In genomic region chr11:6680397-6680818, GRCm38 (mm10) we compare ENCODE assay signal across 8 mouse cellular contexts. TPM values are rescaled to one million over a fixed set of nuclear protein-coding genes. Genes with fewer than 3 reads are reported as not detected.
DNase-seq lines count a peak whose midpoint lies in the region; ATAC-seq and TF ChIP-seq lines count a peak whose summit lies in the region.

No protein-coding gene starts in this region.

- no peaks in the 10 kb centered on the region for H3K9me3 ChIP-seq in intestine, postnatal 0 days (ENCODE audit: control insufficient read depth)
- H3K9me3 ChIP-seq in stomach, embryonic 15.5 days, result no peaks in the 10 kb centered on the region

- no peaks in the 10 kb centered on the region for H3K79me2 ChIP-seq in heart, adult 2 months (replicated peaks; ENCODE audit: control insufficient read depth, insufficient read depth, low read length)

- intact Hi-C loops in heart, adult 2 months (cut with DNase I), result loop anchor here (2.0 kb wide), 1 partner anchor 14 kb away; no protein-coding TSS in a partner anchor
- intact Hi-C loops in left cerebral cortex, postnatal 14 days (cut with DNase I), result no loop called here

- 0 out of 2 replicates have a peak, but pooled peaks have one; percentile 30 for TF ChIP-seq EP300 in heart, adult 2 months (IDR thresholded peaks at IDR 0.05; ENCODE audit: insufficient read depth, low read depth, low read length)

- 0 out of 2 replicates have a peak, but pooled peaks have one; percentile 13 for ATAC-seq in intestine, postnatal 0 days
- ATAC-seq in stomach, embryonic 15.5 days (ENCODE audit: insufficient read depth, low FRiP score, low read depth), result peak; percentile 64; the same call in 1 of the 2 replicates
- ATAC-seq in inflammation-experienced regulatory T-cells, adult 6 months, result no peak

- H3K36me3 ChIP-seq in heart, adult 2 months (ENCODE audit: control insufficient read depth, insufficient read depth, low read length), result no peaks in the 10 kb centered on the region
- no peaks in the 10 kb centered on the region for H3K36me3 ChIP-seq in intestine, postnatal 0 days (ENCODE audit: control insufficient read depth, insufficient read depth)
- H3K36me3 ChIP-seq in stomach, embryonic 15.5 days, result no peaks in the 10 kb centered on the region

- peak overlapping the region; percentile 59 for H3K9ac ChIP-seq in heart, adult 2 months (ENCODE audit: low read depth, low read length)
- H3K9ac ChIP-seq in intestine, postnatal 0 days (ENCODE audit: low read depth, low read length), result peak overlapping the region; percentile 26; the same call in 1 of the 2 replicates
- no peak overlapping the region for H3K9ac ChIP-seq in stomach, embryonic 15.5 days

- peaks cover 3% of the 10 kb centered on the region; the same call in 1 of the 2 replicates for H3K4me1 ChIP-seq in heart, adult 2 months (ENCODE audit: control insufficient read depth, insufficient read depth, low read length)
- H3K4me1 ChIP-seq in intestine, postnatal 0 days (replicated peaks; ENCODE audit: control insufficient read depth, insufficient read depth, low read length), result no peaks in the 10 kb centered on the region
- H3K4me1 ChIP-seq in stomach, embryonic 15.5 days, result no peaks in the 10 kb centered on the region

- 10% methylated on average over 10 of the region's 10 CpGs for WGBS in heart, adult 2 months
- 16% methylated on average over 10 of the region's 10 CpGs for WGBS in intestine, postnatal 0 days
- WGBS in stomach, embryonic 15.5 days, result 12% methylated on average over 10 of the region's 10 CpGs

- H3K4me2 ChIP-seq in intestine, postnatal 0 days (replicated peaks; ENCODE audit: low read depth), result peak overlapping the region; percentile 27
- peak overlapping the region; percentile 30 for H3K4me2 ChIP-seq in stomach, embryonic 15.5 days

- no peak overlapping the region for H3K4me3 ChIP-seq in heart, adult 2 months
- H3K4me3 ChIP-seq in intestine, postnatal 0 days (ENCODE audit: low read depth, low read length), result no peak overlapping the region
- no peak overlapping the region for H3K4me3 ChIP-seq in stomach, embryonic 15.5 days (replicated peaks)

- 0 out of 2 replicates have a peak, but pooled peaks have one; percentile 21 for TF ChIP-seq POLR2A in heart, adult 2 months (IDR thresholded peaks at IDR 0.05; ENCODE audit: insufficient read depth, low read depth, low read length)

- peak; percentile 83 for DNase-seq in 3T3-L1 (ENCODE audit: low read depth, low spot score)
- DNase-seq in adrenal gland, adult 8-10 months, result peak; percentile 77
- peak; percentile 68 to 70 for DNase-seq in heart, adult 2 months
- peak; percentile 45 to 74 for DNase-seq in lung, adult 18-20 months
- DNase-seq in left cerebral cortex, postnatal 14 days (ENCODE audit: low spot score in 2 of 2), result no peak

- TF ChIP-seq CTCF in heart, adult 2 months (IDR thresholded peaks at IDR 0.05), result no peak
- TF ChIP-seq CTCF in intestine, postnatal 0 days (IDR thresholded peaks at IDR 0.05; ENCODE audit: low read depth), result no peak

- peak overlapping the region; percentile 64 for H3K27ac ChIP-seq in heart, adult 2 months
- H3K27ac ChIP-seq in intestine, postnatal 0 days (ENCODE audit: low read depth, low read length), result no peak overlapping the region; the same call in 1 of the 2 replicates
- H3K27ac ChIP-seq in stomach, embryonic 15.5 days, result peak overlapping the region; percentile 54; the same call in 1 of the 2 replicates

- no peaks in the 10 kb centered on the region for H3K27me3 ChIP-seq in heart, adult 2 months (ENCODE audit: control insufficient read depth, insufficient read depth, low read length)
- H3K27me3 ChIP-seq in intestine, postnatal 0 days (replicated peaks; ENCODE audit: control insufficient read depth, insufficient read depth, low read length), result no peaks in the 10 kb centered on the region
- no peaks in the 10 kb centered on the region for H3K27me3 ChIP-seq in stomach, embryonic 15.5 days (replicated peaks)

RNA-seq across cellular contexts. Expression of gene Ramp3, which starts 22.1 kb away (rescaled TPM):
- total RNA-seq in adrenal gland, adult 8-10 months (2022), result 10 to 100 TPM; 15.8 to 20.8 (median 19.9) TPM
- total RNA-seq in heart, adult 2 months (2021), result 1 to 10 TPM; 6.0 to 7.6 TPM
- 7.6 and 9.5 TPM in 2 replicates for polyA plus RNA-seq in heart, adult 2 months (2012; rRNA removed)
- polyA plus RNA-seq in intestine, postnatal 0 days (2015; fragmentation: Nextera tagmentation; extraction: Ambion mirVana), result 2.8 and 2.9 TPM in 2 replicates
- 7.0 and 8.3 TPM in 2 replicates for polyA plus RNA-seq in stomach, embryonic 15.5 days (2015; fragmentation: Nextera tagmentation; extraction: Ambion mirVana)
- total RNA-seq in left cerebral cortex, postnatal 14 days (2021), result 10 to 100 TPM; 35.4 to 40.1 TPM
- polyA plus RNA-seq in inflammation-experienced regulatory T-cells, adult 6 months (2017; shearing (Covaris generic)), result 1 to 10 TPM; 4.2 to 6.8 (median 5.6) TPM

RNA-seq across cellular contexts. Expression of gene Wap, which starts 42.0 kb away (rescaled TPM):
- not detected for total RNA-seq in adrenal gland, adult 8-10 months (2022)
- not detected for total RNA-seq in heart, adult 2 months (2021)
- polyA plus RNA-seq in heart, adult 2 months (2012; rRNA removed), result not detected in 2 replicates
- polyA plus RNA-seq in intestine, postnatal 0 days (2015; fragmentation: Nextera tagmentation; extraction: Ambion mirVana), result 1.3 and 4.3 TPM in 2 replicates
- not detected in 2 replicates for polyA plus RNA-seq in stomach, embryonic 15.5 days (2015; fragmentation: Nextera tagmentation; extraction: Ambion mirVana)
- total RNA-seq in left cerebral cortex, postnatal 14 days (2021), result not detected
- polyA plus RNA-seq in inflammation-experienced regulatory T-cells, adult 6 months (2017; shearing (Covaris generic)), result not detected

RNA-seq across cellular contexts. Expression of gene Tbrg4, which starts 54.5 kb away (rescaled TPM):
- total RNA-seq in adrenal gland, adult 8-10 months (2022), result 10 to 100 TPM; 49.3 to 68.1 (median 60.4) TPM
- total RNA-seq in heart, adult 2 months (2021), result 10 to 100 TPM; 85.1 to 95.8 TPM
- 110 and 131 TPM in 2 replicates for polyA plus RNA-seq in heart, adult 2 months (2012; rRNA removed)
- polyA plus RNA-seq in intestine, postnatal 0 days (2015; fragmentation: Nextera tagmentation; extraction: Ambion mirVana), result 30.8 and 32.6 TPM in 2 replicates
- polyA plus RNA-seq in stomach, embryonic 15.5 days (2015; fragmentation: Nextera tagmentation; extraction: Ambion mirVana), result 41.6 and 50.2 TPM in 2 replicates
- total RNA-seq in left cerebral cortex, postnatal 14 days (2021), result 10 to 100 TPM; 46.4 to 47.9 TPM
- 10 to 100 TPM; 29.0 to 32.2 (median 31.4) TPM for polyA plus RNA-seq in inflammation-experienced regulatory T-cells, adult 6 months (2017; shearing (Covaris generic))

Comparison
In these comparisons a context has a peak if more than half of its experiments do, and no peak if none do; other contexts are left out.
1. DNase-seq: peak in 3T3-L1 (single experiment), adrenal gland, adult 8-10 months (single experiment), heart, adult 2 months (2 of 2) and lung, adult 18-20 months (2 of 2); none in left cerebral cortex, postnatal 14 days (0 of 2).